Mouse (Mus musculus) ES-E14 (cell line): ENCODE results near the gene Tmigd3. TPM values are rescaled to one million over a fixed set of nuclear protein-coding genes. Genes with fewer than 3 reads are reported as not detected.

Experiments
- DNase-seq: peaks from one replicate; pipeline ENCODE4 v3.0.0-alpha.2; 2013; ENCODE audit warnings: low read depth, low spot score
- H3K27ac ChIP-seq: 2 replicates; pipeline ENCODE4 v1.5.1; 2012; ENCODE audit warnings: low read depth, mild to moderate bottlenecking, low read length, moderate library complexity, mixed read lengths; ENCODE audit not compliant: poor library complexity, insufficient read depth, severe bottlenecking
- H3K36me3 ChIP-seq: 2 replicates; pipeline ENCODE4 v1.6.1; 2012; ENCODE audit warnings: mild to moderate bottlenecking, low read length, moderate library complexity, mixed read lengths; ENCODE audit not compliant: control insufficient read depth, poor library complexity, insufficient read depth, severe bottlenecking
- H3K4me1 ChIP-seq, 2 experiments: fragments of 150-350 bp in 1 of 2; sonication (generic) in 1 of 2; 2 replicates each; pipeline ENCODE4 v1.6.1; 2012; ENCODE audit warnings: low read length in 2 of 2, mild to moderate bottlenecking in 1 of 2, mixed read lengths in 1 of 2; ENCODE audit not compliant: control insufficient read depth in 2 of 2, insufficient read depth in 2 of 2, poor library complexity in 1 of 2
- H3K4me3 ChIP-seq, 2 experiments: fragments of 150-350 bp in 1 of 2; sonication (generic) in 1 of 2; 2 replicates each; pipeline ENCODE4 v1.5.1; 2012; ENCODE audit warnings: low read length in 2 of 2, low read depth in 1 of 2, mild to moderate bottlenecking in 1 of 2, mixed read lengths in 1 of 2; ENCODE audit not compliant: insufficient read depth in 1 of 2, poor library complexity in 1 of 2, severe bottlenecking in 1 of 2
- H3K9ac ChIP-seq: 2 replicates; pipeline ENCODE4 v1.6.1; 2012; ENCODE audit warnings: low read depth, mild to moderate bottlenecking, low read length, mixed read lengths; ENCODE audit not compliant: poor library complexity, insufficient read depth, severe bottlenecking
- H3K9me3 ChIP-seq: fragments of 150-350 bp; sonication (generic); 2 replicates; pipeline ENCODE4 v1.6.1; 2012; ENCODE audit warnings: low read depth, mild to moderate bottlenecking, low read length; ENCODE audit not compliant: control insufficient read depth, insufficient read depth
- CHD2 ChIP-seq: IDR thresholded peaks from 2 replicates; pipeline ENCODE4 v1.6.1; 2014; ENCODE audit warnings: mild to moderate bottlenecking, low read depth, low read length, inconsistent platforms
- HCFC1 ChIP-seq: IDR thresholded peaks from 2 replicates; pipeline ENCODE4 v1.6.1; 2012; ENCODE audit warnings: low read length, inconsistent platforms, borderline replicate concordance; ENCODE audit not compliant: insufficient read depth
- MAFK ChIP-seq: IDR thresholded peaks from 2 replicates; pipeline ENCODE4 v1.6.1; 2014; ENCODE audit warnings: mild to moderate bottlenecking, low read depth, low read length, inconsistent platforms; ENCODE audit not compliant: insufficient read depth
- ZC3H11A ChIP-seq: IDR thresholded peaks from 2 replicates; pipeline ENCODE4 v1.6.1; 2012; ENCODE audit warnings: low read depth, mild to moderate bottlenecking, inconsistent platforms, low read length, borderline replicate concordance
- ZNF384 ChIP-seq: IDR thresholded peaks from 2 replicates; pipeline ENCODE4 v1.6.1; 2012; ENCODE audit warnings: low read depth, low read length, inconsistent platforms
- in situ Hi-C, 2 experiments: fragments of 600-800 bp; cut with MboI; formaldehyde crosslinking; loops; one replicate each; pipeline ENCODE4 v1.15.1; 2025; ENCODE audit warnings: low sequenced_read_pairs in 2 of 2, inconsistent platforms in 1 of 2; ENCODE audit not compliant: unreplicated experiment in 2 of 2
- total RNA-seq: library from RNA; depleted of rRNA; stranded (reverse); fragments of 300-350 nt; gene quantifications from 2 replicates; pipeline ENCODE4 v1.2.3, GENCODE M21; 2012

Gene Tmigd3
- total RNA-seq, 1 experiment = not detected

- no peaks in the 10 kb centered on the region for H3K9me3 ChIP-seq
- TF ChIP-seq MAFK = no peak
- TF ChIP-seq ZC3H11A = no peak
- TF ChIP-seq HCFC1 = no peak
- TF ChIP-seq CHD2 = no peak
- TF ChIP-seq ZNF384 = no peak
- no peak overlapping the region for H3K4me3 ChIP-seq
- H3K9ac ChIP-seq = no peak overlapping the region
- H3K4me1 ChIP-seq = peaks cover 3 to 4% of the 10 kb centered on the region in 2 experiments; a peak in 2 of 4 replicates
- in situ Hi-C loops = loop anchor here in 1 of 2 experiments (5.0 kb wide), 1 partner anchor 131 kb away; no protein-coding TSS in a partner anchor
- no peak overlapping the region for H3K27ac ChIP-seq
- DNase-seq = no peak
- no peaks in the 10 kb centered on the region for H3K36me3 ChIP-seq
These were observed 27.6 kb downstream of the Tmigd3 start for GRCm38 (mm10) chr3:105898325-105898724.

DNA sequence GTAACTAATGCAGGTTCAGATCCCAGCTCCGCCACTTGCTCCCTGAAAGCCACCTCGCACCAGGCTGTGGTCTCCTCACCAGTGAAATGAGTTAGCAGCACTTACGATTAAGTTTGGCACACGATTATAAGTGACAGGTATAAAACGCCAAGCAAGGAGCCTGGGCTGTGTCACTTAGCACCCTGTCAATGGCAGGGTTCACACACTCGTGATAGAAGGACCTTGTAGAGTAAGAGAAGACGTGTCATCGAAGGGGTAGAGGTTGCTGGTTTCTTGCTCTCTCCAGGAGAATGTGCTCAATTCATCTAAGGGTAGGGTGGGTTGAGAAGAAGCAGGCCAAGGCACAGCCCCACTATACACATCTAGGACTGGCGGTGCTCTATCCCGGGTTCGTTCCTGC is 28.2 kb downstream of the Tmigd3 start:
- DNase-seq = no peak
- Histone ChIP-seq H3K4me1 (peaks cover 0 to 3% of the 10 kb centered on the region in 2 experiments; a peak in 1 of 4 replicates), H3K9ac (no peak overlapping the region), H3K27ac (no peak overlapping the region), H3K9me3 (no peaks in the 10 kb centered on the region), H3K4me3 (no peak overlapping the region), H3K36me3 (no peaks in the 10 kb centered on the region)
- no peak for TF ChIP-seq CHD2
- TF ChIP-seq HCFC1 = no peak
- no peak for TF ChIP-seq ZNF384
- TF ChIP-seq ZC3H11A = no peak
- TF ChIP-seq MAFK = no peak
- in situ Hi-C loops = loop anchor here in 1 of 2 experiments (5.0 kb wide), 1 partner anchor 132 kb away; no protein-coding TSS in a partner anchor

DNA sequence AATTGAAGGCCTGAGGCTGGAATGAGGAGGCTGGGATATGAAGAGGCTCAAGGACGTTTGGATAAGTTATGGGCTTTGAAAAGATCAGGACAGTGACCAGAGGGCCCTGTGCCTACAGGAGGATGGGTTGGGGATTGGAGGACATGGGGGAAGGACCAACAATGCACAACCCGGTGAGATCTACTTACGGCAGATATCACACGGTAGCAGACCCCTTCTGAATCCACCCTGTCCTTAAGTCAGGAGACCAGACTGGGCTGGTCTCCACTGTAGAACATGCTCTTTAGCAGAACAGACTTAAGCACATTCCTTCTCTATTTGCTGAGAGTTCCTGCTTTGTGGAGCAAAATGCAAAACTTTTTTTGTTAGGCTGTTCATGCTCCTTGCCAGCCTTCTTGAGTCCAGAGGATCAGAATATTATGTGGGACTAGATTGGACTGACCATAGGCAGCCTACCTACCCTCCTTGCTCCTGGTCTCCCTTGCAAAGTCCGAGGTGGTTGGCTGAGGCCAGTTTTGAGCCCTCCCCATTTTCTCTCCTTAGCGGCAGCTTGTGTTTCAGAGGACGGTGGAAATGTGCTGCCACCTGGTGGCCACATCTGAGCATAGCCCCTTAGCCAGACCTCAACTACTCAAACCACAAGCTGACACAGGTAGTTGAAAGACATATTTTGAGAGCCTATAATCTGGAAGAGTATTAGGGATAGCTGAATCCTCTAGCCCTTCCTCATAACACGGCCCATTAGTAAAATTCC is 28.9 kb downstream of the Tmigd3 start:
- no peak overlapping the region for H3K27ac ChIP-seq
- no peak overlapping the region for H3K4me3 ChIP-seq
- H3K36me3 ChIP-seq = no peaks in the 10 kb centered on the region
- H3K9me3 ChIP-seq = no peaks in the 10 kb centered on the region
- in situ Hi-C loops = loop anchor here in 1 of 2 experiments (5.0 kb wide), 2 partner anchors 132 to 227 kb away; no protein-coding TSS in a partner anchor
- DNase-seq = peak; percentile 84
- H3K9ac ChIP-seq = no peak overlapping the region
- H3K4me1 ChIP-seq = no peaks in the 10 kb centered on the region
- TF ChIP-seq MAFK (0 out of 2 replicates have a peak, but pooled peaks have one; percentile 5), HCFC1 (no peak), ZNF384 (no peak), CHD2 (no peak), ZC3H11A (peak; percentile 97)

GRCm38 (mm10) chr3:105900266-105900665 is 29.6 kb downstream of the Tmigd3 start:
- TF ChIP-seq CHD2 (no peak), HCFC1 (no peak), ZNF384 (no peak), MAFK (no peak), ZC3H11A (no peak)
- DNase-seq = no peak
- Histone ChIP-seq H3K27ac (no peak overlapping the region), H3K4me3 (no peak overlapping the region), H3K36me3 (no peaks in the 10 kb centered on the region), H3K9me3 (no peaks in the 10 kb centered on the region), H3K4me1 (no peaks in the 10 kb centered on the region), H3K9ac (no peak overlapping the region)
- in situ Hi-C loops = loop anchor here in 1 of 2 experiments (5.0 kb wide), 1 partner anchor 228 kb away; no protein-coding TSS in a partner anchor
